Mouse (Mus musculus): ENCODE results near the gene Cbfa2t2.

- TF ChIP-seq GATA1 (IDR thresholded peaks at IDR 0.05; ENCODE audit: borderline replicate concordance, low read length) (no peak), FLI1 (IDR thresholded peaks at IDR 0.05; ENCODE audit: low read length) (no peak)
These were observed 19.2 kb upstream of the Cbfa2t2 start for GRCm38 (mm10) chr2:154417107-154417506.
